Mouse (Mus musculus) spleen, adult 18-20 months (tissue): ENCODE measurements around the gene Zmym1.
"Not testable (repeated sequence)": the region's sequence is repeated elsewhere in the genome, so short reads cannot be mapped to it uniquely, and the experiment has no call there.

Source experiments
- DNase-seq, 2 experiments: peaks; one replicate each; pipeline ENCODE4 v3.0.0; 2022; ENCODE audit warnings: mixed read lengths in 2 of 2

The Zmym1 gene

DNA sequence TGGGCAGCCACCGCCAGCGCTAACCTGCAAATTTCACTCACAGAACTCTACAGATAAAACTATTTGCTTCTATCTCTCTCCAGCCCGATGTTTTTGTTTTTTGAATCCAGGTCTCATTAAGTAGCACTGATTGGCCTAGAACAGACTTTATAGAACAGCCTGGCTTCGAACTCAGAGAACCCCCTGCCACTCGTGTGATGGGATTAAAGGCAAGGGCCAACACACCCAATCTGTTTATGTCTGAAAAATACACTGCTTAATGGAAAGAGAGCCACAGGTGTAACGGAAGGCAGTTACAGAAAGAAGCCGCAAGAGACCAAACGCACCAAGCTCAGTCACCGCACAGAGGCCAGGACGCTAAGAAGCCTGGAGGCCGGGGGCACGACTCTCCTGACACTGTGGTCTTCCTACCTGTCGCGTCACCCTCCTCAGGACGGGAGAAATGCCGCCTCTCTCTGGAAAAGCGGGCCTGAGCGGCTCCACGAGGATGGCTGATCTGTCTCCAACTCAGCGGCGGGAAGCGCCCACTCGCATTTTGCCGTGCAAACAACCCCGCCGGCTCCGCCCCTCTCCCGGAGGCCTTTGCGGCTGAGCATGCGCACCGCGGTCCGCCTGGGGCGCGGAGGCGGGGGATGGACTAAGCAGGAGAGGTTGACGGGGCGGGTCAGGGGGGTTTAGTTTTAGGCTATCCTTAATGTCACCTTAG lies at the start of gene Zmym1:
Gene Zmym1 (minus strand): TSS at position 568 of the 706 bp plus-strand sequence.
- peak; percentile 82 to 91 for DNase-seq

DNA sequence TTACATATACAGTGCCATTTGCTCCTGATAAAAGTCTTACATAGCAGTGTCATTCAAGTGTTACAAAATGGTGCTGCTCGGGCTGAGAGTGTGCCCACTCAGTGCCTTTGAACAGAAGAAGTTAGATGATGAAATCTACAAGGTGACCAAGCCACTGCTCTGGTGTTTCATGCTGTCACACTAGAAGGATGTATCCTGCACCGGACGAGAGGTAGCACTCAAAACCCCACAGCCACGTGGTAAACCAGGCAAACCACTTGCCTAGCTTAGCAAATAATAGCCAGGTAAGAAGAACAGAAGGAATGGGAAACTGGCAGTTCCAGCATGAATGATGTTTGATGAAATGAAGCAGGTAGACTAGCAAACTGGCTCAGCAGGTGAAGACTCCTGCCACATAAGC lies 49.6 kb upstream of the Zmym1 start:
- DNase-seq = no peak

DNA sequence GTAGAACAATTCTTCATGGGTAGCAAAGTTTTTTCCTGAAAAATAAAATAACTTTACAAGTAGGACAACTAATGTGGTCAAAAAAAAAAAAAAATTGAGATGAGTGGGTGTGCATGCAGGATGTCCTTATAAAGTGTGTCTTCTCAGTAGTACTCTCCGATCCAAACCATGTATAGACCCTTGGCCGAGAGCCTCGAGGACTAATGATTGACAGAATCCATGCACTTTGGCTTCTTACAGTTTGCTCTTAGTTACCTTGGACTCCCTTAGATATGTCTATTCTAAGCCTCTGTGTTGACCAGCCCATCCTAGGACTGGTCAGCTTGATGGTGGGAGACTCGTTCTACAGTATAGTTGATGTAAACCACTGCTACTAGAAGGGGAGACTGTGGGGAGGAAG lies 46.6 kb upstream of the Zmym1 start:
- DNase-seq = no peak

DNA sequence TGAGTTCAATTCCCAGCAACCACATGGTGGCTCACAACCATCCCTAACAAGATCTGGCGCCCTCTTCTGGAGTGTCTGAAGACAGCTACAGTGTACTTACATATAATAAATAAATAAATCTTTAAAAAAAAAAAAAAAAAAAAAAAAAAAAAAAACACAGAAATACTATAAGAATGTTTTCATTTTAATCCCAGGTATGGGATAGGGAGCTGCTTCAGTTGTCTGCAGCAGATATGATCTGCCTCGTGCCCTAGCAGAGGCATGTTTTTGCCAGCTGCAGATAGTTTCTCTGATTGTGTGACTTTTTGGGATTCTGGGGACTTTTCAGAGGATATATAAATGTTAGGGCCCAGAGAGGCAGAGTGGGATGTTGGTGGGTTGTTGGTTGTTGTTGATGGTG lies 38.6 kb upstream of the Zmym1 start:
- not testable (repeated sequence) for DNase-seq

DNA sequence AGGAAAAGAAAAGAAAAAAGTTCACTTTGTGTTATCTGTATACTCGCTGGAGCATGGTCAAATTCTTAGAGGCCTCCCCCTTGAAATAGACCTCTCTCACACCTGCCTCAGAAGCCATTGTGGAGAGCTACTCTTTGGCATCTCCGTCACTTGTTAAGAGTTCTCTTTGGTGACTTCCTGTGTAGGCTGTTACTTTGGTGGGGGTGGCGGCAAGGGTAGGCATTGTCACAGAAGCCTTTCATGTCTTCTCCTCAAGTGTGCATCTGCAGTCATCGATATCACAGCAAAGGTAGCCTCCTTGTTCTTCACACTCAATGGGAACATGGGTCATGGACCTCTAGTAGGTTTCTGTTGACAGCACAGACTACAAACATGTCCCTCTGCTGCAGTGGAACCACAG lies 34.1 kb upstream of the Zmym1 start:
- DNase-seq = no peak

DNA sequence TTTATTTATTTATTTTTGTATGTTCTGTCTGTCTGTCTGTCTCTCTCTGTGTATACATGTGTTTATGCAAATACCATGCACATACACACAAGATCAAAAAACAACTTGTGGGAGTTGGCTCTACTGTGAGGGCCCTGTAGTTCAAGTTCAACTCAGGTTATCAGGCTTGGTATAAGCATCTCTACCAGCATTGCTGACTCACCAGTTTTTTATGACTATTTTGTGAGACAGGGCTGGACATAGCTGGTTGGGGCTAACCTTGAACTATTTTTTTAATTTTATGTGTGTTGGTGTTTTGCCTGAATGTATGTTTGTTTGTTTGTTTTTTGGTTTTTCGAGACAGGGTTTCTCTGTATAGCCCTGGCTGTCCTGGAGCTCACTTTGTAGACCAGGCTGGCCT lies 30.2 kb upstream of the Zmym1 start:
- no peak for DNase-seq

DNA sequence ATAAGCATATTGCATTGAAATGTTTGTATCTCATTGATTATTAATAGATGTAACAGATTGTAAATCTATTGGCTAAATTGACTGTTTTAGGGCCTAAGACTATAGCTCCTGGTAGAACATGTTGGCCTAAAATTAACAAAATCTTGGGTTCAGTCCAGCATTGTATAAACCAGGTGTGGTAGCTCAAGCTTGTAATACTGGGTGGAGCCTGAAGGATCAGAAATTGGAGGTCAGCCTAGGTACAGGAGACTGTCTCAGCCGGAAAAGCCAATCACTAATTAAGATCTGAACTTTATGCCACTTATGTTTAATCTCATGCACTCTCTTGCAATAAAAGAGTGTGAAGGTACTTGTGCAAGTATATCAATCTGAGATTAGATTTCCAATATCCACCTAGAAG lies 24.8 kb upstream of the Zmym1 start:
- no peak for DNase-seq

DNA sequence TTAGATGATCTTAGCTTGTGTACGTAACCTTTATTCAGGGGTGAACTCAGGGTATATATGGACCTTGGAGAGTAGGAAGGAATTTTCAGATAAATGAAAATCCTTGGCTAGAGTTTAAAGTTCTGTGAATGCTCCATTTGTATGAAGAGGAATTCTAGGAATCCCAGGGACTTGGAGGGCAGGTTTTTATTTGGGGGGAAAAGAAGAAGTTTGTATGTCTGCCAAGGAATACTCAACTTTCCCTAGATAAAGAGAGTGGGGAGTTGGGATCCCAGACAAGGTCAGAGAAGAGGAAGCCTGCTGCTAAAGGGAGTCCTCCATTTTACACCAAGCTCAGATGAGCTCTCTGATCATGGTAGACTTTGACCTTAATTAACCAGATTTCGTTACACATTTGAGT lies 22.2 kb upstream of the Zmym1 start:
- no peak for DNase-seq

DNA sequence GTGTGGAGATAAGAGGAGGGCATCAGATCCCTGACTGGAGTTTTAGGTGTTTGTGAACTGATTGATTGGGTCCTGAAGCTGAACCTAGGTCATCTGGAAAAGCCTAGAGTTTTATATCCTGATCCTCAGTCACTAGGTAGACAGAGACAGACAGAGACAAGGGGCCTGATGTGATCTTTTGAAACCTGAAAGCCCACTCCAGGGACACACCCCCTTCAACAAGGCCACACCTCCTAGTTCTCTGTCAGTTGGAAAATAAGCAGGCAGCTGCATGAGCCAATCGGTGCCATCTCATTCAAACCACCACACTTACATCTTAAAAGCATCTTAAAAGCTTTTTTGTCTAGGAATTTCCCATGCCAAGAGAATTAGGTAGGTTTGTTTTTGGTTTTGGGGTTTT lies 19.9 kb upstream of the Zmym1 start:
- no peak for DNase-seq

DNA sequence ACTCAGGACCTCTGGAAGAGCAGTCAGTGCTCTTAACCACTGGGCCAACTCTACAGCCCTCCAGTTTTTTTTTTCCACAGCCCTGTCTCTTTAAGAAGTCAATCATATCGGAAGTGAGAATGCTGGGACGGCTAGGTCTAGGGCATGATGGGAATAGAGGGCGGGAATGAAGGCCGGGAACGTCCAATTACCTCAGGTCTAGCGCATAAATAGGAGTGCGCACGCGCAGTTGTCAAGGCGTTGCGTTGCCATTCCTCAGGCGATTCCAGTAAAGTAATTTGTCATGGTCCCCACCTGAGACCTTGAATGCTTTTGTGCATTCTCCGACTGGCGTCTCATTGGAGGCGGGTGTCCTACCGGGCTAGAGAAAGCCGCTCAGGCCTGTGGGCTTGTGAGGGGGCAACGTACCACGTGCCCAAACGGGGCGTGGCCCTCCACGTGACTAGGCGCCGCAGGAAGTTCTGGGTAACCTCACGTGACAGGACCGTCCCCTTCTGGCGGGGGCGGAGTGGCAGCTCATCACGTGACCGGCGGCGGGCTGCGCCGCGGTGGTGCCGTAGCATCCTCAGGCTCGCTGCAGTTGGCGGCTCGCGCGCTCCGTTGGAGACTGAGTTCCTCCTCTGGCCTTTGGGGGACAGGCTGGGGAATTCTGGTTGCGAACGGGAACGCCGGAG lies 16.1 kb upstream of the Zmym1 start, which contains the start of gene Zmym6:
Gene Zmym6 (plus strand): TSS at position 509 of the 674 bp plus-strand sequence.
- peak; percentile 89 to 91 for DNase-seq

DNA sequence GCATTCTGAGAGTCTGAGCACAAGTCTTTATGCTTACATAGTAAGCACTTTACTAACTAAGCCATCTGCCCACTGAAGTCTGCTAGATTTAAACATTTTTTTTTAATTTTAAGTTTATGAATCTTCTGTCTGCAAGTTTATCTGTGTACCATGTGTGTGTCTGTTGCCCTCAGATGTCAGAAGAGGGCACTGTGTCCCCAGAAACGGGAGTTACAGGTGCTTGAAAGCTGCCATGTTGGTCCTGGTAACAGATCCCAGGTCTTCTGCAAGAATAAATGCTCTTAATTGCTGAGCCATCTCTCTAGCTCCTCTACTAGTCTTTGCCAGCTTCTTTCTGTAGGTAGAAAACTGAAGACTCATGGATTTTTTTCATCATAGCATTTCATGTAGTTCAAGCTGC lies 14.0 kb upstream of the Zmym1 start:
- no peak for DNase-seq

DNA sequence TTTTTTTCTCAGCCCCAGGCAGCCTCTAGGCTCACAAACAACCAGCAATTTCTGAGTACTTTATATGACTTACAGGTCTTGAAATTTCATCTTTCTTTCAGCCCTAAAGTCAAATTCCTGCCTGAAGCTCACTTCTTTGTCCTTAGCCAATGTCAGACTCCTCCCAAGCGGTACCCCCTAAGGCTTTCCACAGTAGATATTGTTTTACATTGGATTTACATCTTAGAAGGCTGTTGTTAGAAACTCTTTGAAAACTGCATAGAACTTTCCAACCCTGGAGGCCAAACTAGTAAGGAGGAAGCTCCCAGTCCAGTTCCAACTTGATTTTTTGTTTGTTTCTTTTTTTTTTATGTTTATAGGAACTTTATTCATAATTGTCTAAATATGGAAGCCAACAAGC lies 3.1 kb upstream of the Zmym1 start:
- no peak for DNase-seq

DNA sequence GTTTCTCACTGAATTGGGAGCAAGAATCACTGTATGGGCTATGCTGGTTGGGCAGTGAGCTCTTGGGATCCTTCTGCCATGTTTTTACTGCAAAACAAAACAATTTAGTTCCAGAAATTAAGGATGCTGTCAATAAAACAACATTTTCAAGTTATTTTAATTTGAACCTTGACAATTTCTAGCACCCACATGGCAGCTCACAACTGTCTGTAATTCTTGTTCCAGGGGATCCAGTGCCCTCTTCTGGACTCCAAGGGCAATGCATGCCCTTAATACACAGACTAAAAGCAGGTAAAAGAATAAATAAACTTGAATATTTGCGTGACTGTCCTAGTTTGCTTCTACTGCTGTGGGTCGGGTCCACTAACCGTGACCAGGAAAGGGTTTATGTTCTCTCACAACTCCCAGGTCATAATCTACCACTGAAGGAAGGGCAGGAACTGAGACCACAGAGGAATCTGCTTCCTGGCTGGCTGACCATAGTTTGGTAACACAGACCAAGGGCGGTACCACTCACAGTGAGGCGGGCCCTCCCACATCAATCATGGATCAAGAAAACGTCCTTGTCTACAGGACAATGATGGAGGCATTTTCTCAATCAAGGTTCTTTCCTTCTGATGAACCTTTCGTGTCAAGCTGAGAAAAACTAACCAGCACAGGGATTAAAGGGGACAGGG lies 6.3 kb downstream of the Zmym1 start:
- no peak for DNase-seq

DNA sequence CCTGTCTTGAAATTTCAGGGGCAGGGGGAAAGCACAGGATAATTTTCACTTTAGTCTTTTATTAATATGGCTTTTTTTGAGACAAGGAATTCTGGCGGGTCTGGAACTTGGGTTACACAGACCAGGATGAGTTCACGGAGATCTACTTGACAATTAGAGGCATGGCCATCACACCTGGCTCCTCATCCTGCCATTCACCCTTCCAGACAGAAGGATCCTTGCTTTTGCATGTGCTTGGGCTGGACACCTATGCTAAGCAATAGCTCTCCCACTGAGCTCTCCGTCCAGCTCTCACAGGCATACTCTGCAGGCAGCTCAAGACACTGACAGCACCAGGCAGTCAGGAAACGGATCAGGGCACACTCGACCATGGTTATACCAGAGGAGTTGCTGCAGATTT lies 7.9 kb downstream of the Zmym1 start:
- DNase-seq = no peak

DNA sequence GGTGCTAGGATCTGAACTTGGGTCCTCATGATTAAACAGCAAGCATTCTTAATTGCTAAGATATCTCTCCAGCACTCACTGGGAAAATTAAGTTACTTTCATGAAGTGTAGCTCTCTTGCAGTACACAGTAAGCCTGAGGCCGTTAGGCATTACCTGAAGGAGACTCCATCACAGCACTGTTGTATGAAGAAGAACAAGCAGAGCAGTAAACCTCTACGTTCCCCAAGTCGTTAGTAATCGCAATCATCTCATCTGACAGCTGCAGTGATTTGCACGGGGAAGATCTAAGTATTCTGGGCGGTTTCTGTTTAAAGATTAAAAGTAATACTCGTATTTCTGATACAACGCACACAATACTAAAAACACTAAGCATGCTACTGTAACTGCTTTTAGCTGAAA lies 9.8 kb downstream of the Zmym1 start:
- DNase-seq = no peak

DNA sequence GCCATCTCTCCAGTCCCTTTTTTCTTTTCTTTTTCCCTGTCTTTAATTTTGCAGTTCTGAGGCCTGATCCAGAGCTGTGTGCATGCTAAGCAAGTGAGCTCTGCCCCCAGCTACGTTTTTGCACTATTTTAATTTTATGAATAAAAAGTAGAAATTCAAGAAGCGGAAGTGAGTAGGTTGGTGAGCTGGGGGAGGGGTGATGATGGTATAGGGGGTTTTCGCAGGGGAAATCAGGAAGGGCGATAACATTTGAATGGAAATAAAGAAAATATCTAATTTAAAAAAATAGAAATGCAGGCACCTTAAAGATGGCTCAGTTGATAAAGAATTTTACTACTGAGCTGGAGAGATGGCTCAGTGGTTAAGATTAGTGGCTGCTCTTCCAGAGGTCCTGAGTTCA lies 17.4 kb downstream of the Zmym1 start:
- DNase-seq = no peak

DNA sequence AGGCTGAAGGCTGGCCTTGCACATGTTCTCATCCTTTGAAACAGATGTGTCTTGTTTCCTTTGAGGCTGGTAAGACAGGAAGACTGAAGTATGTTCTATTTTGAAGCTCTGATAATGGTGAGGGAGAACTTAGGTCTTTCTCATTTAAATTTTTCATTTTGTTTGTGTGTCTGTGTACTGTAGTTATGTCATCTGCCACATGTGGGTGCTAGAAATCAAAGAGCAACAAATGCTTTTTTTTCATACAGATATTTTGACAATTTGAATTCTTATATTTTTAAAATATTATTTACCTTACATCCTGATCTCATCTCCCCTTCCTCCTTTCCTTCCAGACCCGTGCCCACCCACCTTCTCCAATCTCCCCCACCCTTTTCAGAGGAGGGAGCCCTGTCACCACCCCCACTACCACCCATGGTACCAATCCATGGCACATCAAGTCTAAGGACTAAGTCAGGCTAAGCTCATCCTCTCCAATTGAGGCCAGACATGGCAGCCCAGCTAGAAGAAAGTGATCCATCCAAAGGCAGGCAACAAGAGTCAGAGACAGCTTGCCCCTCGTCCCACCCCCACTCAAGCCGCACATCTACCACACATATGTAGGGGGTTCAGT lies 21.0 kb downstream of the Zmym1 start:
- DNase-seq = no peak

DNA sequence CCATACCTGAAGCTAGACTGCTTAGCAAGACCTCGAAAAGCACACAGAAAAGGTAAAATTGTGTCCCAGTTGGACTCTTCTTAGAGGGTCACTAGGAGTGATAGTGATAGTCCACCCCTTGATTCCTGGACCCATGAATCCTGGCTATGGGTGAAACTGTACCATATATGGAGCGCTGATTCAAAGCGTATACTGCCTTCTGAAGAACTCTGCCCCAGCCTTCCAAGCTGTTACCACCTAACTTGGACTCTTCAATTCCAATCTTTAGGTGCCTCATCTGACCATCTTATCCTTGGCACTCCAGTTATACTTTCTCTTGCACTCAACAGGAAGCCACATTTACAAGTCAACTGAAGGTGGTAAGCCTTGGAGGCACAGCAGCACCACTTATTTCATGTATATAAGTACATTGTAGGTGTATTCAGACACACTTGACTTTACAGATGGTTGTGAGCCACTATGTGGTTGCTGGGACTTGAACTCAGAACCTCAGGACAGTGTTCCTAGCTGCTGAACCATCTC lies 22.1 kb downstream of the Zmym1 start:
- DNase-seq = no peak

DNA sequence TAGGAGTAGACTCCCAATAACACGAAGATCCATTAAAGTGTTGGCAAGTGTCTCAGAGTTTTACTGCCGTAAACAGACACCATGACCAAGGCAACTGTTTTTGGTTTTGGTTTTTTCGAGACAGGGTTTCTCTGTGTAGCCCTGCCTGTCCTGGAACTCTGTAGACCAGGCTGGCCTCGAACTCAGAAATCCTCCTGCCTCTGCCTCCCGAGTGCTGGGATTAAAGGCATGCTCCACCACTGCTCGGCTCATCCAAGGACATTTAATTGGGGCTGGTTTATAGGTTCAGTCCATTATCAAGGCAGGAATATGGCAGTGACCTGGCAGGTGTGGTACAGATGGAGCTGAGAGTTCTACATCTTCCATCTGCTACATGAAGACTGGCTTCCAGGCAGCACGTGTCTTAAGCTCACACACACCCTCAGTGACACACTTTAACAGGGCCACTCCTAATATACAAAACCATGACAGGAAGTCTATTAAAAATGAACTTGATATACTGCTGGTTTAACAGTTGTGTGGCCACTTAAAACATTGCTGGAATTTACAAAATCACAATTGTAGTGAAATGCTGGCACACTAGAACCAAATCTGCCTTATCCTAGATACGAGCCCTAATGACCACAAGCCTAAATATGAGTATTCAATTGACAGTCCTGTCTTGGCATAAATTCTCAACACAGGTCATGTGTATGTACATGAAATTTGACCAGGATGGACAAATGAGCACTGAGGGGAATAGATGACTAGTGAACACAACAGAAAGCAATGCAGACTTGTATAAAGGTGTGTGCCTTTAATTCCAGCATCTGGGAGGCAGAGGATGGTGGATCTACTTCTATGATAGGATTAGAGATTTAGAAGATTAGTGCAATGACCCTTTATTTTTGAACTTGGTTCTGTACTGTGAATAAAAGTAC lies 22.8 kb downstream of the Zmym1 start:
- DNase-seq = no peak

DNA sequence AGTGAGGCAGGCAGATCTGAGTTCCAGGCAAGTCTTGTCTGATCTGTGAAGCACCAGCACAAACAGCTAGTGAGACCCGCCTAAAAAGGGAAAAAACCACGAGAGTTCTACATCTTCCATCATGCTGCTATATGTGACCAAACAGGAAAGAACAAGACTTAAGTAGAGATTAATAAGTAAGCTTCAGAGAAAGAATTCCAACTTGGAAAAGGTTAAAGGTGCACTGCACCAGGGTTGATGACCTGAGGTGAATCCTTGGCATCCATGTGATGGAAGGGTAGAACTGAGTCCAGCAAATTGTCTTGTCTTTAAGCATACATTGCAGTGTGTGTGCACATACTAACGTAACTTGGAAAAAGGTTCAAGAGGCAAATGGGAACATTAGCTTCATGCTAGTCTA lies 23.8 kb downstream of the Zmym1 start:
- no peak for DNase-seq

DNA sequence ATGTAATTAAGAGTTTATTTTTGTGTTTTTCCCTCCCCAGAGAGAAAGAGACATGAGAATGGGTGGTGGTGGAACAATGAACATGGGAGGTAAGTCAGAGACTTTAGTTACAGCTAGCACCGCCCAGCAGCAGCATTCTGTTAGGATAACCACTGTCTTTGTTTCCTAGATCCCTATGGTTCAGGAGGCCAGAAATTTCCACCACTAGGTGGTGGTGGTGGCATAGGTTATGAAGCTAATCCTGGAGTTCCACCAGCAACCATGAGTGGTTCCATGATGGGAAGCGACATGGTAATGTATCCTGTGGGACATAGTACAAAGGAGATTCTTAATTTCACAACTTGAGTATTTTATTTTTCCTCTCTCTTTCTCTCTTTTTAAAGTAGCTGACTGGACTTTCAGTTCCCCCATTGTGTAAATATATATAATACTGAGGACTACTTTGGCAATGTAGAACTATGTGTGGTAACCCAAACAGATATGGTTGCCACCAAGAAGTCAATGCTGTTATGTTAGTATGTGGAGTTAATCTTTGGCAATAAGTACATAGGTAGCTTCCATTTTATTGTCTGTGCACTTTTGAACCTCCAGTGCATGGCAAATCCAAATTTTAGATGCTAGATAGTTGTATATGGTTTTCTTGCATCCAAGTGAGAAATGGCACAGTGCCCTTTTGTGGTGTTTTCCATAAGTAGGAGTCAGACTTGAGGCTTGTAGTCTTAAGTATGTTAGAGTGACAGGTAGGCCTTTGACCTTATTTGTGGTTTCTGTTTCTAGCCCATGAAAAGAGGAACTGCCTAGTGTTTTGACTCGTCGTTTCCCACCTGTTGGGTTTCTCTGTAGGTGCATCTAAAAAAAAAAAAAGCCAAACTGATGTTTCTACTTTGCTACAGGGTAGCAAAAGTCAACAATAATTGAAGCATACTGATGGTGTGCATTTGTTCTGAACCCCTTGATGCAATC lies 33.4 kb downstream of the Zmym1 start:
- DNase-seq = peak in 1 of 2 experiments; percentile 28
